Mouse (Mus musculus): ENCODE results near the gene Atp2b2. TPM values are rescaled to one million over a fixed set of nuclear protein-coding genes. Genes with fewer than 3 reads are reported as not detected.

The Atp2b2 gene
- polyA plus RNA-seq, 1 experiment from 2014 or later: 13.5 TPM

GRCm38 (mm10) chr6:113908066-113908465, 134.3 kb downstream of the Atp2b2 start:
- Histone ChIP-seq H3K4me2 (replicated peaks) (no peak overlapping the region), H3K27me3 (no peaks in the 10 kb centered on the region), H3K36me3 (no peaks in the 10 kb centered on the region), H3K9ac (replicated peaks) (no peak overlapping the region), H3K4me3 (replicated peaks) (no peak overlapping the region), H3K9me3 (no peaks in the 10 kb centered on the region), H3K27ac (no peak overlapping the region), H3K4me1 (replicated peaks) (0 out of 2 replicates have a peak, but pooled peaks cover 5% of the 10 kb centered on the region)
- no peak for ATAC-seq

DNA sequence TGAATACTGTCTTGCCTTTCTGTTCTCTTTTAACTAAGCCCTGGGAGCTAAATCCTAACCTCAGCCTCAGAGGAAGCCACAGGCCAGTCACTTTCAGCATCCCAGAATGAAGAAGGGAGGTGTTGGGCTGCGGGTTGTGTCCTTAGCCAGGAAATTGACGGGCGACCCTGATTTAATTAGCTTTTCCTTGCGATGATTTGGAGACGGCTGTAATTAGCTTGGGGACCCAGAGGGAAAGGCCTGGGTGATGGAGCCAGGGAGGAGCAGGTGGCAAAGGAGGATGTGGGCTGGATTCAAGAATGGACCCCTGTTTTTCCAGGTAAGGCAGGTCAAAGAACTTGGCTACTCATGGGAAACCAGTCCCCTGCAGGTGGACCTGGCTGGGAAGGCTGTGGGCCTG, 138.0 kb downstream of the Atp2b2 start:
- ATAC-seq: no peak
- 61% methylated on average over 5 of the region's 5 CpGs for WGBS
- H3K4me2 ChIP-seq (replicated peaks): no peak overlapping the region
- no peaks in the 10 kb centered on the region for H3K36me3 ChIP-seq
- H3K4me3 ChIP-seq (replicated peaks): no peak overlapping the region
- peaks cover 5% of the 10 kb centered on the region; the same call in 1 of the 2 replicates for H3K4me1 ChIP-seq (replicated peaks)
- H3K9ac ChIP-seq (replicated peaks): no peak overlapping the region
- no peaks in the 10 kb centered on the region for H3K27me3 ChIP-seq
- H3K27ac ChIP-seq: no peak overlapping the region
- H3K9me3 ChIP-seq: no peaks in the 10 kb centered on the region

DNA sequence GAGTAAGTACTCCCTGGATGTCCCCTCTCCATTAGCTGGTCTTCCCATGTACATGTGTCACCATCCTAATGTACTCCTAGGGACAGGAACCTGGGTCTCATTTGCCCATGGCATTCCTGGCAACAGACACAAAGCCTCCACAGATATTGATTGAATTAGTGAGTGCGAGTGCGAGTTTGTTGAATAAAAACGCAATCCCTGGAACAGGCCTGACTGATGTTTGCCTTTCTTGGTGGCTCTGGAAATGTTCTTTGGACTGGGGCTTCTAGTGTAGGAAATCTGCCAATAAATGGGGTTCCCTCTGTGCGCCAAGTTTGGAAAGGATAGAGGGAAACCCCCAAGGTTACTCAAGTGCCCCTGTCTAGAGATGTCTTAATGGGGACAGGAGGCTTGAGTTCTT, 146.4 kb downstream of the Atp2b2 start:
- no peaks in the 10 kb centered on the region for H3K36me3 ChIP-seq
- no peak overlapping the region for H3K27ac ChIP-seq
- H3K9ac ChIP-seq (replicated peaks): no peak overlapping the region
- H3K4me2 ChIP-seq (replicated peaks): no peak overlapping the region
- peaks cover 16% of the 10 kb centered on the region for H3K27me3 ChIP-seq
- H3K9me3 ChIP-seq: no peaks in the 10 kb centered on the region
- ATAC-seq: no peak
- peaks cover 12% of the 10 kb centered on the region for H3K4me1 ChIP-seq (replicated peaks)
- no peak overlapping the region for H3K4me3 ChIP-seq (replicated peaks)
- WGBS: 94% methylated on average over 4 of the region's 4 CpGs

DNA sequence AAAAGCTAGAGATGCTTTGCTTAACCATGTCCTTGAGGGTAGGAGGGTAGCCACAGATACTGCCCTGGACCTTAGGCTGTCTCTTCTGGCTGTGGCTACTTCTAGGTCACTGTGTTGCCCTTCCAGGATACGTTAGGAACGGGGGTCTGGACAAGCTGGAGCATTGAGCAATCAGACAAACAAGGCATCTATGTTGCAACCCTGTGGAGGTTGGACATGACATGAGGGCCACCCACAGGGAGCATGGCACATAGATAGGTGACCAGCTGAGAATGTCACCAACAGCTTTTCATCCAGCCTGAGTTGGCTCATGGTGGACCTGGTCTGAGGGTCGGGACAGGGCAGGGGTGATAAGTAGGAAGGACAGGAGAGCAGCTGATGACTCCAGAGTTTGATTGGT, 148.4 kb downstream of the Atp2b2 start:
- peaks cover 30% of the 10 kb centered on the region for H3K4me1 ChIP-seq (replicated peaks)
- H3K27me3 ChIP-seq: peaks cover 25% of the 10 kb centered on the region
- no peak overlapping the region for H3K4me2 ChIP-seq (replicated peaks)
- no peaks in the 10 kb centered on the region for H3K36me3 ChIP-seq
- no peak for ATAC-seq
- no peak overlapping the region for H3K4me3 ChIP-seq (replicated peaks)
- no peaks in the 10 kb centered on the region for H3K9me3 ChIP-seq
- H3K27ac ChIP-seq: no peak overlapping the region
- H3K9ac ChIP-seq (replicated peaks): no peak overlapping the region
- WGBS: 83% methylated on average over 3 of the region's 3 CpGs

DNA sequence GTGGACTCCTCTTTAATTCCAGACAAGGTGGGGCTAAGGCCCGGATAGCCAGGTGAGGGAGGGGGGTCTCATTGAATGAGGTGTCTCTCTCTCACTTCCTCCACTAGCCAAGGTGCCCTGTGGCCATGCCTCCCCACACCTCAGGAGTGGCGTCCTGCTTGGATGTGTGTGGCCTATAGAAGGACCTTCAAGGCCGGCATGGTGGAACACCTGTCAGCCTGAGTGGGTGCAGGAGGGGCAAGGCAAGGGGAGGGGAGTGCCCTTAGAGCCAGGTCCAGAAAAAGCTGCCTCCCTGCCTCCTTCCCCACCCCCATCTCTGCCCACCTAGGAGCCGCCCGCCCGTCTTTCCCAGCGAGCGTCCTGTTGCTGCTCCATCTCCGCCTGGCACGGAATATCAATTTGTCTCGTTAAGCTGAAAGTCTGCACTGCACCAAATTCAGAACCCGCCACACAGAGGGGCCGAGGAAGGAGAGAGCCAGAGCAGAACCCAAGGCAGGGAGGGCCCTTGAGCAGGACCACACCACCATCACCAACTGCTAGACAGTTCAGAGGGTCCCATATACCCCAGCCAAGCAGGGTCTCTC, 150.2 kb downstream of the Atp2b2 start:
- peaks cover 28% of the 10 kb centered on the region for H3K27me3 ChIP-seq

DNA sequence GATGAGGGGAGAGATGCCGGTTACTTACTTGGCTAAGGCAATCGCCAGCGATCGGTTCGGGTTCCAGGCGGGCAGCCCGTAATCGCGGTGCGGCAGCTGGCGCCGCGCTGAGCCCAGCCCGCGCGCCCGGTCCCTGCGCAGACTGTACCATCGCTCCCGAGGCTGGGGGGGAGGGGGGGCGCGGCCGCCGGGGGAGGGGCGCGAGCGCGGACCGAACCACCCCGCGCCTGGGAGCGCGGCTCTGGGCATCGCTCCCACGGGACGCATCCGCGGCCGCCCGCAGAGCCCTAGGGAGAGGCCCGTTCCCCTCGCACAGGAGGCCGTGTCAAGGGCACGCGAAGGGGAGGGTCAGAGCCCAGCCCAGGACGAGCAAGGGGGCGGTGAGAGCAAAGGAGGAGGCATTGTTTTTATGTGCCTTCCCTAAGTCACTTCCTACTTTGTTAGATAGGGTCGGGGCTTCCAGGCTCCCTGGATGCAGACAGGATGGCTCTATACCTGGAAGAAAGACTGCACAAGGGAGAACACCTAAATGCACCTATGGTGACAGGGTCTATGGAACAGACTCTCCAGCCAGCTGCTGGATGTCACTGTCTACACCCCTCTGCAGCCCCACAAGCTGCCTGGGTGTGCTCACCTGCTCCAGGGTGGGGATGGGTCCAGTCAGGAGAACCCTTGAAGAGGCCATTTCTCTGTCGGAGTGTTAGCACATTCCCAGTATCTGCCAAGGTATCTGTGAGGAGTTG, 151.0 kb downstream of the Atp2b2 start:
- whole genome bisulfite sequencing: under 1% methylated on average over 42 of the region's 49 CpGs
- Histone ChIP-seq H3K9me3 (no peaks in the 10 kb centered on the region), H3K4me3 (replicated peaks) (peak overlapping the region; percentile 66), H3K4me2 (replicated peaks) (peak overlapping the region; percentile 81), H3K4me1 (replicated peaks) (peaks cover 45% of the 10 kb centered on the region), H3K9ac (replicated peaks) (peak overlapping the region; percentile 83), H3K27me3 (peaks cover 28% of the 10 kb centered on the region), H3K27ac (peak overlapping the region; percentile 84), H3K36me3 (no peaks in the 10 kb centered on the region)
- ATAC-seq: peak; percentile 82

More for the DNA sequence above, 150.2 kb downstream of the Atp2b2 start:
- Histone ChIP-seq H3K4me1 (replicated peaks) (peaks cover 41% of the 10 kb centered on the region), H3K36me3 (no peaks in the 10 kb centered on the region), H3K9ac (replicated peaks) (peak overlapping the region; percentile 83; the same call in 1 of the 2 replicates), H3K27ac (peak overlapping the region; percentile 84; the same call in 1 of the 2 replicates), H3K4me2 (replicated peaks) (peak overlapping the region; percentile 81), H3K9me3 (no peaks in the 10 kb centered on the region), H3K4me3 (replicated peaks) (no peak overlapping the region; the same call in 1 of the 2 replicates)
- peak; percentile 25; the same call in 1 of the 2 replicates for ATAC-seq
- WGBS: 53% methylated on average over 13 of the region's 13 CpGs

- 0% methylated on average over 10 of the region's 10 CpGs for WGBS
- Histone ChIP-seq H3K27me3 (peaks cover 28% of the 10 kb centered on the region), H3K4me2 (replicated peaks) (peak overlapping the region; percentile 81), H3K4me1 (replicated peaks) (peaks cover 45% of the 10 kb centered on the region), H3K4me3 (replicated peaks) (peak overlapping the region; percentile 66), H3K9me3 (no peaks in the 10 kb centered on the region), H3K9ac (replicated peaks) (peak overlapping the region; percentile 83), H3K27ac (peak overlapping the region; percentile 84), H3K36me3 (no peaks in the 10 kb centered on the region)
- peak; percentile 65 for ATAC-seq
Observed at GRCm38 (mm10) chr6:113890858-113891213, 151.6 kb downstream of the Atp2b2 start.

GRCm38 (mm10) chr6:113890023-113890857, 152.2 kb downstream of the Atp2b2 start:
- Histone ChIP-seq H3K27me3 (peaks cover 24% of the 10 kb centered on the region), H3K4me1 (replicated peaks) (peaks cover 45% of the 10 kb centered on the region), H3K9ac (replicated peaks) (peak overlapping the region; percentile 83), H3K9me3 (no peaks in the 10 kb centered on the region), H3K27ac (peak overlapping the region; percentile 84), H3K4me3 (replicated peaks) (peak overlapping the region; percentile 66), H3K36me3 (no peaks in the 10 kb centered on the region), H3K4me2 (replicated peaks) (peak overlapping the region; percentile 81)
- WGBS: 14% methylated on average over 16 of the region's 16 CpGs
- ATAC-seq: peak; percentile 21

- 0 out of 2 replicates have a peak overlapping the region, but pooled peaks have one; percentile 83 for H3K9ac ChIP-seq (replicated peaks)
- H3K27me3 ChIP-seq: peaks cover 24% of the 10 kb centered on the region
Observed at GRCm38 (mm10) chr6:113889180-113889579, 153.2 kb downstream of the Atp2b2 start.

DNA sequence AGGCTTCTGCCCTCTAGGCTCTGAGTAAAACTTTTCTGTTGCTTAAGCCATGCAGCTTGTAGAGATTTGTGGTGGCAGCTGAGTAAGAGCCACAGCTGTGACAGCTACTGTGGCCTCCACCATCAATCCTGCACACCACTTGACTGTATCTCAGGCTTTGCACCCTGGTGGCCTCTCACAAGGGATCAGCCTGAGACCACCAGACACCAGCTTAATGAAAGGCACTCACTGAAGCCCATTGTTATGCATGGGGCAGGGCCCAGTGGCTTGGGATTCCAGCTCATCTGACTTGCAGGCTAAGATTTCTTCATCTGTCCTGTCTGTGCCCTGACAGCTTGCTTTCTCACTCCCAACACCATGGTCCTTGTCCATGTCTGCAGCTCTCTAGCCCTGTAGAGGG, 155.5 kb downstream of the Atp2b2 start:
- Histone ChIP-seq H3K4me3 (replicated peaks) (no peak overlapping the region), H3K4me1 (replicated peaks) (peaks cover 51% of the 10 kb centered on the region), H3K9me3 (no peaks in the 10 kb centered on the region), H3K27me3 (peaks cover 14% of the 10 kb centered on the region), H3K27ac (no peak overlapping the region), H3K36me3 (no peaks in the 10 kb centered on the region), H3K9ac (replicated peaks) (no peak overlapping the region), H3K4me2 (replicated peaks) (no peak overlapping the region)
- ATAC-seq: no peak

More at GRCm38 (mm10) chr6:113889180-113889579, 153.2 kb downstream of the Atp2b2 start:
- H3K36me3 ChIP-seq: no peaks in the 10 kb centered on the region
- peak overlapping the region; percentile 66 for H3K4me3 ChIP-seq (replicated peaks)
- WGBS: 78% methylated on average over 3 of the region's 3 CpGs
- H3K27ac ChIP-seq: no peak overlapping the region
- peaks cover 45% of the 10 kb centered on the region for H3K4me1 ChIP-seq (replicated peaks)
- H3K9me3 ChIP-seq: no peaks in the 10 kb centered on the region
- H3K4me2 ChIP-seq (replicated peaks): peak overlapping the region; percentile 81
- no peak for ATAC-seq

DNA sequence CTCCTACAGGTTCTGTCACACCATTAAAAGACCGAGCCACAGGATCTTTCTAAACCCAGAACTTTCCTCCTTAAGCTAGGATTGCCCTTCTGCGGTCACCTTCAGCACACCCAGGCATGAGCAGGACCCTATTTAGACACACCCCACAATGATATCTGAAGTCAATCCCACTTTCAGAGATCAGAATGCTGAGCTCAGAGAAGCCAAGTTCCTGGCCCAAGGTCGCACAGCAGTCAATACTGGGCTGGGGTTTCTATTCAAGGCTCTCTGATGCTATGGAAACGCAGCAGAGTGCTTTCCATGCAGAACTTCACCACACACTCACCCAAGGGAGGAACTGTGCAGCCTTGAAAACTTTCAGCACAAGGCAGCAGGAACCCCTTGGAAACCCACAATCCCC, 157.6 kb downstream of the Atp2b2 start:
- Histone ChIP-seq H3K4me1 (replicated peaks) (peaks cover 35% of the 10 kb centered on the region), H3K4me2 (replicated peaks) (no peak overlapping the region), H3K9me3 (no peaks in the 10 kb centered on the region), H3K27ac (no peak overlapping the region), H3K4me3 (replicated peaks) (no peak overlapping the region), H3K27me3 (peaks cover 12% of the 10 kb centered on the region), H3K9ac (replicated peaks) (no peak overlapping the region), H3K36me3 (no peaks in the 10 kb centered on the region)
- ATAC-seq: no peak
- WGBS: 71% methylated on average over 4 of the region's 4 CpGs

DNA sequence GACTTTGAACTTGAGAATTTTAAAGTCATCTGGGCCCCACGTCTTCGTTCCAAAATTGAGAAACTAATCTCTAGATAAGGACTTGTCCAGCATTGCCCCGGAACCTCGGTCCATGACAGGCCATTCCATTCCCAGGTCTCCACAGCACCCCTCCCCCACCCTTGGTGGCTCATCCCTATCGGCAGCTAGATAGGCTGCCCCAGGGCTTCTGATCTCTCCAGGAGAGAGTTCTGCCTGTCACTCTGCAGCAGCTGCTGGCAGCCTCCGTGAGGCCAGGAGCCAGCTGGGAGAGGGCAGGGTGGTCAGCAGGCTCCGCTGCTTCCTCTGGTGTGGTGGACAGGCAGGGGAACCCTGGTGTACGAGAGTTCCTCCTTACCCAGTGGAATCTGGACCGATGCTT, 159.2 kb downstream of the Atp2b2 start:
- no peak for ATAC-seq
- Histone ChIP-seq H3K9ac (replicated peaks) (peak overlapping the region; percentile 33), H3K4me3 (replicated peaks) (no peak overlapping the region), H3K4me2 (replicated peaks) (no peak overlapping the region), H3K27me3 (no peaks in the 10 kb centered on the region; the same call in 1 of the 2 replicates), H3K4me1 (replicated peaks) (peaks cover 20% of the 10 kb centered on the region), H3K36me3 (no peaks in the 10 kb centered on the region), H3K27ac (no peak overlapping the region), H3K9me3 (no peaks in the 10 kb centered on the region)
- 48% methylated on average over 9 of the region's 9 CpGs for WGBS
